Comparison of ENCODE assay signal across 8 mouse cellular contexts in the genomic region with DNA sequence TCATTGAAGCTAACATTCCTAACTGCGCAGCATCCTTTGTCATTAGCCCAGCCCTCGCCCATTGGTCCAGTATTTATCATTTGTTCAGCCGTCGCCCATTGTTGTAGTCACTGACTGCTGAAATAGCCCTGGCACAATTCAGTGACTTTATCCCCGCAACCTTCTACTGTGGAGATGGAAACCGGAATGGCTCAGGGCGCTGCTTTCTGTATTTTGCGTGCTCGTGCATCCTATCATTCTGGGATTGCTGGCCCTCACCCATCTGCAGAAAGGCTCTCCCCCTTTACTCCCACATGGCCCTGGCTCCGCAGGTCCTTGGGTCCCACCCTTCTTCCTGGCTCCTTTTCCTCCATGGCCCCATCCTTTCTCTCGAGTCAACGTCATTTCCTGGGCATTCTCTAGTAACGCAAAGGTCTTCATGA. TPM values are rescaled to one million over a fixed set of nuclear protein-coding genes. Genes with fewer than 3 reads are reported as not detected.
DNase-seq lines count a peak whose midpoint lies in the region; ATAC-seq and TF ChIP-seq lines count a peak whose summit lies in the region.

No protein-coding gene starts in this region.

- H3K4me3 ChIP-seq in embryonic facial prominence, embryonic 15.5 days (replicated peaks) = peak overlapping the region; percentile 64
- H3K4me3 ChIP-seq in midbrain, postnatal 0 days (ENCODE audit: low read depth, low read length) = peak overlapping the region; percentile 63

- peak overlapping the region; percentile 59 for H3K27ac ChIP-seq in embryonic facial prominence, embryonic 15.5 days (replicated peaks)
- peak overlapping the region; percentile 94 for H3K27ac ChIP-seq in midbrain, postnatal 0 days (ENCODE audit: low read depth, low read length)

- no peak overlapping the region; the same call in 1 of the 2 replicates for H3K9ac ChIP-seq in embryonic facial prominence, embryonic 15.5 days
- peak overlapping the region; percentile 85 for H3K9ac ChIP-seq in midbrain, postnatal 0 days (replicated peaks; ENCODE audit: low read length, poor library complexity, severe bottlenecking)

- peak overlapping the region; percentile 91 for H3K4me2 ChIP-seq in embryonic facial prominence, embryonic 15.5 days (replicated peaks)
- peak overlapping the region; percentile 78 for H3K4me2 ChIP-seq in midbrain, postnatal 0 days (ENCODE audit: low read depth, low read length, poor library complexity, severe bottlenecking)

- peaks cover 25% of the 10 kb centered on the region for H3K4me1 ChIP-seq in embryonic facial prominence, embryonic 15.5 days
- H3K4me1 ChIP-seq in midbrain, postnatal 0 days (ENCODE audit: insufficient read depth, low read length) = no peaks in the 10 kb centered on the region

- H3K9me3 ChIP-seq in embryonic facial prominence, embryonic 15.5 days (replicated peaks) = no peaks in the 10 kb centered on the region
- no peaks in the 10 kb centered on the region for H3K9me3 ChIP-seq in midbrain, postnatal 0 days (ENCODE audit: low read length)

- intact Hi-C loops in left cerebral cortex, postnatal 25 days (cut with DNase I) = loop anchor here (2.0 kb wide), 1 partner anchor 16 kb away; no protein-coding TSS in a partner anchor
- intact Hi-C loops in gastrocnemius, postnatal 14 days (cut with DNase I; ENCODE audit: low total_unique reads) = no loop called here

- H3K27me3 ChIP-seq in embryonic facial prominence, embryonic 15.5 days = no peaks in the 10 kb centered on the region
- no peaks in the 10 kb centered on the region for H3K27me3 ChIP-seq in midbrain, postnatal 0 days (ENCODE audit: insufficient read depth, low read length)

- WGBS in embryonic facial prominence, embryonic 15.5 days = 16% methylated on average over 13 of the region's 13 CpGs
- 10% methylated on average over 13 of the region's 13 CpGs for WGBS in midbrain, postnatal 0 days

- H3K36me3 ChIP-seq in embryonic facial prominence, embryonic 15.5 days = no peaks in the 10 kb centered on the region
- no peaks in the 10 kb centered on the region for H3K36me3 ChIP-seq in midbrain, postnatal 0 days (ENCODE audit: insufficient read depth, low read length)

- DNase-seq in layer of hippocampus, postnatal 14 days (ENCODE audit: low spot score in 2 of 2) = peak; percentile 41 to 58
- DNase-seq in layer of hippocampus, adult 11-12 months (ENCODE audit: low spot score) = no peak
- DNase-seq in left cerebral cortex, postnatal 25 days (ENCODE audit: low spot score in 2 of 2) = peak; percentile 29 to 45
- DNase-seq in midbrain, postnatal 0 days (ENCODE audit: low spot score) = peak; percentile 84
- DNase-seq in gastrocnemius, postnatal 14 days = no peak
- DNase-seq in spleen, adult 18-20 months = no peak

- peak; percentile 31; the same call in 1 of the 2 replicates for ATAC-seq in cerebellum, adult (ENCODE audit: insufficient number of reproducible peaks, low FRiP score, low TSS enrichment)
- ATAC-seq in embryonic facial prominence, embryonic 15.5 days (ENCODE audit: insufficient number of reproducible peaks, low FRiP score, low TSS enrichment, low read depth) = no peak
- peak; percentile 75 for ATAC-seq in midbrain, postnatal 0 days (ENCODE audit: low FRiP score)

- TF ChIP-seq CTCF in midbrain, postnatal 0 days (IDR thresholded peaks at IDR 0.05) = peak; percentile 7; the same call in 1 of the 2 replicates

RNA-seq across cellular contexts. Expression of a gene that starts 0.6 kb away (rescaled TPM):
- total RNA-seq in layer of hippocampus, postnatal 14 days (2021) = 10 to 100 TPM; 24.5 to 25.3 TPM
- polyA plus RNA-seq in embryonic facial prominence, embryonic 15.5 days (2015; fragmentation: Nextera tagmentation; extraction: Ambion mirVana) = 38.3 and 44.0 TPM in 2 replicates
- total RNA-seq in left cerebral cortex, postnatal 25 days (2021) = 10 to 100 TPM; 14.5 to 15.4 TPM
- total RNA-seq in midbrain, postnatal 0 days (2014; rRNA removed) = 94.8 and 96.5 TPM in 2 replicates
- 128 and 133 TPM in 2 replicates for polyA plus RNA-seq in midbrain, postnatal 0 days (2015; fragmentation: Nextera tagmentation; extraction: Ambion mirVana)
- total RNA-seq in gastrocnemius, postnatal 14 days (2021) = 1 to 10 TPM; 1.2 to 2.0 TPM

RNA-seq across cellular contexts. Expression of a gene that starts 3.8 kb away (rescaled TPM):
- total RNA-seq in layer of hippocampus, postnatal 14 days (2021) = 100 to 1,000 TPM; 502 to 591 TPM
- polyA plus RNA-seq in embryonic facial prominence, embryonic 15.5 days (2015; fragmentation: Nextera tagmentation; extraction: Ambion mirVana) = 489 and 525 TPM in 2 replicates
- 100 to 1,000 TPM; 495 to 577 TPM for total RNA-seq in left cerebral cortex, postnatal 25 days (2021)
- total RNA-seq in midbrain, postnatal 0 days (2014; rRNA removed) = 162 and 196 TPM in 2 replicates
- 351 and 443 TPM in 2 replicates for polyA plus RNA-seq in midbrain, postnatal 0 days (2015; fragmentation: Nextera tagmentation; extraction: Ambion mirVana)
- 100 to 1,000 TPM; 148 to 169 TPM for total RNA-seq in gastrocnemius, postnatal 14 days (2021)

RNA-seq across cellular contexts. Expression of a gene that starts 15.1 kb away (rescaled TPM):
- 100 to 1,000 TPM; 159 to 169 TPM for total RNA-seq in layer of hippocampus, postnatal 14 days (2021)
- 71.9 and 72.1 TPM in 2 replicates for polyA plus RNA-seq in embryonic facial prominence, embryonic 15.5 days (2015; fragmentation: Nextera tagmentation; extraction: Ambion mirVana)
- 100 to 1,000 TPM; 304 to 305 TPM for total RNA-seq in left cerebral cortex, postnatal 25 days (2021)
- total RNA-seq in midbrain, postnatal 0 days (2014; rRNA removed) = 248 and 253 TPM in 2 replicates
- 188 TPM in 2 replicates for polyA plus RNA-seq in midbrain, postnatal 0 days (2015; fragmentation: Nextera tagmentation; extraction: Ambion mirVana)
- total RNA-seq in gastrocnemius, postnatal 14 days (2021) = 10 to 100 TPM; 35.6 to 35.8 TPM

RNA-seq across cellular contexts. Expression of a gene that starts 40.9 kb away (rescaled TPM):
- under 1 TPM; 0.17 to 0.21 TPM for total RNA-seq in layer of hippocampus, postnatal 14 days (2021)
- polyA plus RNA-seq in embryonic facial prominence, embryonic 15.5 days (2015; fragmentation: Nextera tagmentation; extraction: Ambion mirVana) = 36.8 and 38.2 TPM in 2 replicates
- under 1 TPM; 0.60 to 0.71 TPM for total RNA-seq in left cerebral cortex, postnatal 25 days (2021)
- total RNA-seq in midbrain, postnatal 0 days (2014; rRNA removed) = 0.38 and 2.5 TPM in 2 replicates
- 1.3 TPM in 2 replicates for polyA plus RNA-seq in midbrain, postnatal 0 days (2015; fragmentation: Nextera tagmentation; extraction: Ambion mirVana)
- not detected for total RNA-seq in gastrocnemius, postnatal 14 days (2021)

RNA-seq across cellular contexts. Expression of a gene that starts 42.4 kb away (rescaled TPM):
- total RNA-seq in layer of hippocampus, postnatal 14 days (2021) = 100 to 1,000 TPM; 363 to 365 TPM
- polyA plus RNA-seq in embryonic facial prominence, embryonic 15.5 days (2015; fragmentation: Nextera tagmentation; extraction: Ambion mirVana) = 1,038 and 1,104 TPM in 2 replicates
- total RNA-seq in left cerebral cortex, postnatal 25 days (2021) = 100 to 1,000 TPM; 359 to 371 TPM
- 1,027 and 1,129 TPM in 2 replicates for total RNA-seq in midbrain, postnatal 0 days (2014; rRNA removed)
- polyA plus RNA-seq in midbrain, postnatal 0 days (2015; fragmentation: Nextera tagmentation; extraction: Ambion mirVana) = 1,525 and 1,526 TPM in 2 replicates
- total RNA-seq in gastrocnemius, postnatal 14 days (2021) = 100 to 1,000 TPM; 321 to 328 TPM

Comparison
In these comparisons a context has a peak if more than half of its experiments do, and no peak if none do; other contexts are left out.
1. DNase-seq: peak in layer of hippocampus, postnatal 14 days (2 of 2), left cerebral cortex, postnatal 25 days (2 of 2) and midbrain, postnatal 0 days (single experiment); none in layer of hippocampus, adult 11-12 months (single experiment), gastrocnemius, postnatal 14 days (single experiment) and spleen, adult 18-20 months (0 of 2).
2. RNA of a gene that starts 0.6 kb away (total RNA-seq): 94.8 to 96.5 TPM in midbrain, postnatal 0 days, 24.5 to 25.3 TPM in layer of hippocampus, postnatal 14 days and 14.5 to 15.4 TPM in left cerebral cortex, postnatal 25 days; 1.2 to 2.0 TPM in gastrocnemius, postnatal 14 days; every median in the first group is over 4 times any median in the second.